Mouse (Mus musculus): ENCODE results near the gene Mtch1. TPM values are rescaled to one million over a fixed set of nuclear protein-coding genes. Genes with fewer than 3 reads are reported as not detected.

The Mtch1 gene
- polyA plus RNA-seq, 1 experiment from 2014 or later = 59.4 TPM

GRCm38 (mm10) chr17:29384850-29385438, 37.2 kb upstream of the Mtch1 start:
- ATAC-seq (ENCODE audit: insufficient read depth) = peak; percentile 75
- Histone ChIP-seq H3K4me3 (replicated peaks) (no peak overlapping the region), H3K36me3 (replicated peaks) (no peaks in the 10 kb centered on the region), H3K4me1 (replicated peaks) (peaks cover 16% of the 10 kb centered on the region), H3K9me3 (replicated peaks) (no peaks in the 10 kb centered on the region), H3K4me2 (no peak overlapping the region; the same call in 1 of the 2 replicates), H3K27ac (replicated peaks) (peak overlapping the region; percentile 74), H3K9ac (no peak overlapping the region), H3K27me3 (no peaks in the 10 kb centered on the region)
- 43% methylated on average over 5 of the region's 5 CpGs for WGBS (ENCODE audit: insufficient replicate concordance)

GRCm38 (mm10) chr17:29383923-29384322, 36.2 kb upstream of the Mtch1 start:
- H3K4me1 ChIP-seq (replicated peaks) = peaks cover 16% of the 10 kb centered on the region
- H3K36me3 ChIP-seq (replicated peaks) = no peaks in the 10 kb centered on the region
- no peak overlapping the region for H3K9ac ChIP-seq
- H3K4me3 ChIP-seq (replicated peaks) = no peak overlapping the region
- no peaks in the 10 kb centered on the region for H3K27me3 ChIP-seq
- H3K4me2 ChIP-seq = no peak overlapping the region
- H3K27ac ChIP-seq (replicated peaks) = peak overlapping the region; percentile 74; the same call in 1 of the 2 replicates
- H3K9me3 ChIP-seq (replicated peaks) = no peaks in the 10 kb centered on the region
- 58% methylated on average over 9 of the region's 9 CpGs for WGBS (ENCODE audit: insufficient replicate concordance)
- ATAC-seq (ENCODE audit: insufficient read depth) = no peak

GRCm38 (mm10) chr17:29382417-29382816, 34.7 kb upstream of the Mtch1 start:
- Histone ChIP-seq H3K4me3 (replicated peaks) (no peak overlapping the region), H3K4me1 (replicated peaks) (peaks cover 16% of the 10 kb centered on the region), H3K27me3 (no peaks in the 10 kb centered on the region), H3K4me2 (no peak overlapping the region), H3K9me3 (replicated peaks) (no peaks in the 10 kb centered on the region), H3K9ac (no peak overlapping the region), H3K27ac (replicated peaks) (no peak overlapping the region), H3K36me3 (replicated peaks) (no peaks in the 10 kb centered on the region)
- no peak for ATAC-seq (ENCODE audit: insufficient read depth)
- 72% methylated on average over 11 of the region's 11 CpGs for WGBS (ENCODE audit: insufficient replicate concordance)

GRCm38 (mm10) chr17:29381472-29381871, 33.7 kb upstream of the Mtch1 start:
- no peaks in the 10 kb centered on the region for H3K27me3 ChIP-seq
- no peaks in the 10 kb centered on the region for H3K36me3 ChIP-seq (replicated peaks)
- H3K4me2 ChIP-seq = no peak overlapping the region
- no peak overlapping the region for H3K9ac ChIP-seq
- WGBS (ENCODE audit: insufficient replicate concordance) = 4% methylated on average over 7 of the region's 7 CpGs
- no peak overlapping the region for H3K4me3 ChIP-seq (replicated peaks)
- ATAC-seq (ENCODE audit: insufficient read depth) = peak; percentile 23; the same call in 1 of the 2 replicates
- H3K9me3 ChIP-seq (replicated peaks) = no peaks in the 10 kb centered on the region
- H3K27ac ChIP-seq (replicated peaks) = no peak overlapping the region
- peaks cover 16% of the 10 kb centered on the region for H3K4me1 ChIP-seq (replicated peaks)

- Histone ChIP-seq H3K4me2 (no peak overlapping the region), H3K4me1 (replicated peaks) (peaks cover 12% of the 10 kb centered on the region), H3K27ac (replicated peaks) (no peak overlapping the region), H3K36me3 (replicated peaks) (no peaks in the 10 kb centered on the region), H3K9me3 (replicated peaks) (no peaks in the 10 kb centered on the region), H3K9ac (no peak overlapping the region), H3K4me3 (replicated peaks) (no peak overlapping the region), H3K27me3 (no peaks in the 10 kb centered on the region)
- ATAC-seq (ENCODE audit: insufficient read depth) = no peak
- 57% methylated on average over 4 of the region's 4 CpGs for WGBS (ENCODE audit: insufficient replicate concordance)
Measured at GRCm38 (mm10) chr17:29380241-29380640, 32.5 kb upstream of the Mtch1 start.

- Histone ChIP-seq H3K4me2 (no peak overlapping the region), H3K27me3 (no peaks in the 10 kb centered on the region), H3K9me3 (replicated peaks) (no peaks in the 10 kb centered on the region), H3K27ac (replicated peaks) (no peak overlapping the region), H3K9ac (no peak overlapping the region), H3K4me1 (replicated peaks) (peaks cover 5% of the 10 kb centered on the region; the same call in 1 of the 2 replicates), H3K4me3 (replicated peaks) (no peak overlapping the region), H3K36me3 (replicated peaks) (no peaks in the 10 kb centered on the region)
- ATAC-seq (ENCODE audit: insufficient read depth) = no peak
- WGBS (ENCODE audit: insufficient replicate concordance) = 52% methylated on average over 8 of the region's 8 CpGs
Measured at GRCm38 (mm10) chr17:29378056-29378455, 30.3 kb upstream of the Mtch1 start.

GRCm38 (mm10) chr17:29375871-29376270, 28.1 kb upstream of the Mtch1 start:
- no peak overlapping the region for H3K27ac ChIP-seq (replicated peaks)
- H3K9me3 ChIP-seq (replicated peaks) = no peaks in the 10 kb centered on the region
- H3K4me2 ChIP-seq = no peak overlapping the region
- 62% methylated on average over 10 of the region's 10 CpGs for WGBS (ENCODE audit: insufficient replicate concordance)
- H3K4me1 ChIP-seq (replicated peaks) = no peaks in the 10 kb centered on the region
- H3K4me3 ChIP-seq (replicated peaks) = no peak overlapping the region
- H3K27me3 ChIP-seq = no peaks in the 10 kb centered on the region
- no peaks in the 10 kb centered on the region for H3K36me3 ChIP-seq (replicated peaks)
- no peak overlapping the region for H3K9ac ChIP-seq
- no peak for ATAC-seq (ENCODE audit: insufficient read depth)

GRCm38 (mm10) chr17:29370984-29371723, 23.4 kb upstream of the Mtch1 start:
- Histone ChIP-seq H3K27ac (replicated peaks) (no peak overlapping the region), H3K4me2 (no peak overlapping the region), H3K9me3 (replicated peaks) (no peaks in the 10 kb centered on the region), H3K36me3 (replicated peaks) (no peaks in the 10 kb centered on the region), H3K4me3 (replicated peaks) (no peak overlapping the region), H3K4me1 (replicated peaks) (no peaks in the 10 kb centered on the region), H3K9ac (no peak overlapping the region), H3K27me3 (no peaks in the 10 kb centered on the region)
- WGBS (ENCODE audit: insufficient replicate concordance) = 9% methylated on average over 5 of the region's 5 CpGs
- ATAC-seq (ENCODE audit: insufficient read depth) = no peak

- Histone ChIP-seq H3K9me3 (replicated peaks) (no peaks in the 10 kb centered on the region), H3K4me2 (no peak overlapping the region), H3K4me3 (replicated peaks) (no peak overlapping the region), H3K27ac (replicated peaks) (no peak overlapping the region), H3K36me3 (replicated peaks) (no peaks in the 10 kb centered on the region), H3K4me1 (replicated peaks) (no peaks in the 10 kb centered on the region), H3K27me3 (no peaks in the 10 kb centered on the region), H3K9ac (no peak overlapping the region)
- ATAC-seq (ENCODE audit: insufficient read depth) = no peak
- 50% methylated on average over 7 of the region's 7 CpGs for WGBS (ENCODE audit: insufficient replicate concordance)
Measured at GRCm38 (mm10) chr17:29368726-29369125, 21.0 kb upstream of the Mtch1 start.

- Histone ChIP-seq H3K9ac (no peak overlapping the region), H3K4me3 (replicated peaks) (no peak overlapping the region), H3K27ac (replicated peaks) (no peak overlapping the region), H3K27me3 (no peaks in the 10 kb centered on the region), H3K4me2 (no peak overlapping the region), H3K4me1 (replicated peaks) (0 out of 2 replicates have a peak, but pooled peaks cover 8% of the 10 kb centered on the region), H3K9me3 (replicated peaks) (no peaks in the 10 kb centered on the region), H3K36me3 (replicated peaks) (no peaks in the 10 kb centered on the region)
- 67% methylated on average over 13 of the region's 13 CpGs for whole genome bisulfite sequencing (ENCODE audit: insufficient replicate concordance)
- ATAC-seq (ENCODE audit: insufficient read depth) = no peak
Measured at GRCm38 (mm10) chr17:29365105-29365621, 17.4 kb upstream of the Mtch1 start.

- Histone ChIP-seq H3K9ac (no peak overlapping the region), H3K4me1 (replicated peaks) (0 out of 2 replicates have a peak, but pooled peaks cover 8% of the 10 kb centered on the region), H3K36me3 (replicated peaks) (no peaks in the 10 kb centered on the region), H3K9me3 (replicated peaks) (no peaks in the 10 kb centered on the region), H3K4me3 (replicated peaks) (no peak overlapping the region), H3K4me2 (peak overlapping the region; percentile 23; the same call in 1 of the 2 replicates), H3K27me3 (no peaks in the 10 kb centered on the region), H3K27ac (replicated peaks) (no peak overlapping the region)
- WGBS (ENCODE audit: insufficient replicate concordance) = 63% methylated on average over 8 of the region's 8 CpGs
- no peak for ATAC-seq (ENCODE audit: insufficient read depth)
Measured at GRCm38 (mm10) chr17:29363109-29363508, 15.4 kb upstream of the Mtch1 start.

Data from liver, embryonic 15.5 days (tissue).